Mouse (Mus musculus) erythroblast, embryonic 14.5 days (primary cell): Measurements from ENCODE around the gene Olfr13.

Source experiments
- GATA1 ChIP-seq: IDR thresholded peaks from 2 replicates; pipeline ENCODE4 v1.6.1; 2012; ENCODE audit warnings: low read length, inconsistent platforms, mixed read lengths
- TAL1 ChIP-seq: IDR thresholded peaks from 3 replicates; pipeline ENCODE4 v1.6.1; 2012; ENCODE audit warnings: low read length, inconsistent platforms, mixed read lengths

DNA sequence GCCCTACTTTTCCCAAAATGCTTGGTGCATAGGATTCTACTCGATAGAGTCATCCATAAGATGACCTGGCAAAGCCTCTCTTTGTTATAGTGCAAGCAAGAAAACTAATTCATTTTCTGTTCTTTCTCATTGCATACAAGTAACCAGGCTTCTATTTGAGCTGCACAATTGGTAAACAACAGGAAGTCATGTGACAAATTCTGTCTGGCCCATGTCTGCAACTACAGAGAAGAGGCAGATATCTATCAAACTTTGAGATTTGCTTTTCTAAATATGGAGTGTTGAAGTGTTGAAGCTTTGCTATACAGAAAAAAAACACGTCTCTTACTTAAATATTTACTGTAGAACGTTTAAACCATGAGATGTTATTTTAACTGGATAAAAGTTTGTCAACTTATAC lies 26.2 kb downstream of the Olfr13 start:
- no peak for TF ChIP-seq GATA1
- no peak for TF ChIP-seq TAL1
